Mouse (Mus musculus) neural tube, embryonic 14.5 days (tissue): ENCODE data around the gene Yeats4. TPM values are rescaled to one million over a fixed set of nuclear protein-coding genes. Genes with fewer than 3 reads are reported as not detected.
"Not testable (repeated sequence)": the region's sequence is repeated elsewhere in the genome, so short reads cannot be mapped to it uniquely, and the experiment has no call there.

ENCODE experiments used
- ATAC-seq: fragments of 200-750 bp; cut with Nextera tagmentation; 2 replicates; pipeline ENCODE4 v1.8.0; 2017; ENCODE audit warnings: low read depth, mild to moderate bottlenecking, moderate TSS enrichment, moderate library complexity
- H3K27ac ChIP-seq: fragments of 300-500 bp; sonication (generic); 2 replicates; pipeline ENCODE4 v1.5.1; 2014; ENCODE audit warnings: low read depth, mild to moderate bottlenecking, control low read depth, low read length, moderate library complexity, mixed read lengths
- H3K27me3 ChIP-seq: fragments of 300-500 bp; sonication (generic); 2 replicates; pipeline ENCODE4 v1.6.1; 2014; ENCODE audit warnings: low read length; ENCODE audit not compliant: control insufficient read depth, insufficient read depth
- H3K36me3 ChIP-seq: fragments of 300-500 bp; sonication (generic); 2 replicates; pipeline ENCODE4 v1.6.1; 2014; ENCODE audit warnings: low read length, mixed read lengths; ENCODE audit not compliant: control insufficient read depth, insufficient read depth
- H3K4me1 ChIP-seq: fragments of 300-500 bp; sonication (generic); 2 replicates; pipeline ENCODE4 v1.6.1; 2014; ENCODE audit warnings: low read length; ENCODE audit not compliant: control insufficient read depth, insufficient read depth
- H3K4me2 ChIP-seq: fragments of 300-500 bp; sonication (generic); 2 replicates; pipeline ENCODE4 v1.6.1; 2014; ENCODE audit warnings: mild to moderate bottlenecking, low read depth, low read length, control low read depth
- H3K4me3 ChIP-seq: fragments of 300-500 bp; sonication (generic); 2 replicates; pipeline ENCODE4 v1.5.1; 2014; ENCODE audit warnings: low read depth, low read length, control low read depth, mixed read lengths
- H3K9ac ChIP-seq: fragments of 300-500 bp; sonication (generic); replicated peaks from 2 replicates; pipeline ENCODE4 v1.6.1; 2014; ENCODE audit warnings: low read depth, mild to moderate bottlenecking, control low read depth, low read length, mixed read lengths
- H3K9me3 ChIP-seq: fragments of 300-500 bp; sonication (generic); 2 replicates; pipeline ENCODE4 v1.6.1; 2016; ENCODE audit warnings: low read length; ENCODE audit not compliant: control insufficient read depth
- whole genome bisulfite sequencing: fragments of 180-500 bp; shearing (Covaris S2); extraction: QIAGEN DNeasy Blood & Tissue Kit; methylation state at CpG from one replicate; pipeline ENCODE4 v1.1.7; 2014; 5-methylcytosine and 5-hydroxymethylcytosine counted together
- polyA plus RNA-seq: library from polyadenylated mRNA; unstranded; fragments of >200 nt; fragmentation: Nextera tagmentation; extraction: Ambion mirVana; gene quantifications from 2 replicates; pipeline ENCODE4 v1.2.1, GENCODE M21; 2014

The Yeats4 gene
- polyA plus RNA-seq, 1 experiment from 2014 or later, result 118 TPM

GRCm38 (mm10) chr10:117208787-117209186 lies 15.5 kb downstream of the Yeats4 start:
- not testable (repeated sequence) for H3K36me3 ChIP-seq, H3K9me3 ChIP-seq, H3K4me1 ChIP-seq, H3K4me3 ChIP-seq, H3K4me2 ChIP-seq, H3K27ac ChIP-seq, H3K27me3 ChIP-seq, H3K9ac ChIP-seq, ATAC-seq
- WGBS, result 95% methylated on average over 6 of the region's 6 CpGs

DNA sequence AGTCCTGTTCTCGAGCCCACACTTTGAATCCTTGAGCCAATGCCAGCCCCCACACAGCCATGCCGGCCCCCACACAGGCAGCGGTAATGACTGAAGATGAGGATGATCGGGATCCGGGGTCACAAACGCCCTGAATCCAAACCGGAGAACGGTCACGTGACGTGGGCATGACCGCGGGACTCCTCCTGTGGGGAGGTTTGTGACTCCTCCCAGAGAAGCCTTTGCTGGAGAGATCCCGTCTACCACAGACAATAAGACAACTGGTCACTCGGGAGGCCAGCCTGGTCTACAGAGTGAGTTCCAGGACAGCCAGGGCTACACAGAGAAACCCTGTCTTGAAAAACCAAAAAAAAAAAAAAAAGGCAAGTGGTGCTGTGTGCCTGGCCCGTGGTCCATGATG lies 16.1 kb downstream of the Yeats4 start:
- 67% methylated on average over 15 of the region's 15 CpGs for WGBS
- Histone ChIP-seq H3K4me3 (no peak overlapping the region), H3K9ac (no peak overlapping the region), H3K4me1 (no peaks in the 10 kb centered on the region), H3K4me2 (no peak overlapping the region), H3K27me3 (no peaks in the 10 kb centered on the region), H3K9me3 (no peaks in the 10 kb centered on the region), H3K36me3 (no peaks in the 10 kb centered on the region), H3K27ac (no peak overlapping the region)
- ATAC-seq, result no peak

DNA sequence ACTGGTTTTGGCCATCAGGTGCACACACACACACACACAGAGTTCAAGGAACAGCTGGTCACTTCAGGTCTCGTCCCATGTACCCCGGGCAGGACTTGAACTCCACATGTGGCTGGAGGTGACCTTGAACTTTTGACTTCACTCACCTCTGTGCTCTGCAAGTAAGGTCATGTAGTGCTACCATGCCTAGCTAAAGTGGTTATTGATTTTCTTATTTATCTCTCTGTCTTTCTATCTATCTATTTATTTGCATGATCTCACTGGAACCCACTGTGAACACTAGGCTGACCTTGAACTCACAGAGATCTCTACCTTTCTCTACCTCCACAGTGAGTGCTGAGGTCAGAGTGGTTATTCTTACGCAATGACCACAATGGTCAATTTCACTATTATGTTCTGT lies 18.2 kb downstream of the Yeats4 start:
- Histone ChIP-seq H3K4me2 (no peak overlapping the region), H3K27me3 (no peaks in the 10 kb centered on the region), H3K27ac (no peak overlapping the region), H3K9me3 (no peaks in the 10 kb centered on the region), H3K9ac (no peak overlapping the region), H3K4me1 (no peaks in the 10 kb centered on the region), H3K36me3 (no peaks in the 10 kb centered on the region), H3K4me3 (no peak overlapping the region)
- ATAC-seq, result no peak
- 93% methylated on average over 3 of the region's 3 CpGs for WGBS

DNA sequence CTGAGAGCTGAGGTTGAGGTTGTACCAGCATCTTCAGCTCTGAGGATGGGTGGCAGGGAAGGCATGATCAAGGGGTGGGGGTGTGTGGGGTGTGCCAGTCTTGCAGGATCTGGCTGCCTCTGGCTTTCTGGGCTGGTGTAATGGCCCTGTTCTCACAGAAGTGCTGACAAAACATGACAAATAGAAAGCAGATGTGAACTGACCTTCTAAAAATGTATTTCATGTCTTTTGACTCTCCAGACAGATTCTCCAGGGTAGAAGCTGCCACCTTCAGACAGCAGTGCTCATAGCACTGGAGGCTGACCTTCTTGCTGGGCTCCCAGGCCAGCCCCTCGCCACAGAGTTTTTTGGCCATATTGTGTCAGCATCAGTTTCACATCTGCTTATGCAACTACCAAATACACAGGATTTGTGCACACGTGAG lies 20.7 kb downstream of the Yeats4 start:
- Histone ChIP-seq H3K27ac (no peak overlapping the region), H3K36me3 (no peaks in the 10 kb centered on the region), H3K4me2 (no peak overlapping the region), H3K9ac (no peak overlapping the region), H3K4me1 (no peaks in the 10 kb centered on the region), H3K4me3 (no peak overlapping the region), H3K27me3 (no peaks in the 10 kb centered on the region), H3K9me3 (no peaks in the 10 kb centered on the region)
- WGBS, result 80% methylated on average over 2 of the region's 2 CpGs
- no peak for ATAC-seq

- Histone ChIP-seq H3K27ac (no peak overlapping the region), H3K9me3 (no peaks in the 10 kb centered on the region), H3K4me1 (no peaks in the 10 kb centered on the region), H3K4me3 (no peak overlapping the region), H3K27me3 (no peaks in the 10 kb centered on the region), H3K4me2 (no peak overlapping the region), H3K36me3 (no peaks in the 10 kb centered on the region), H3K9ac (no peak overlapping the region)
- WGBS, result 85% methylated on average over 17 of the region's 17 CpGs
- ATAC-seq, result no peak
Observed at GRCm38 (mm10) chr10:117202981-117203557, 21.2 kb downstream of the Yeats4 start.

DNA sequence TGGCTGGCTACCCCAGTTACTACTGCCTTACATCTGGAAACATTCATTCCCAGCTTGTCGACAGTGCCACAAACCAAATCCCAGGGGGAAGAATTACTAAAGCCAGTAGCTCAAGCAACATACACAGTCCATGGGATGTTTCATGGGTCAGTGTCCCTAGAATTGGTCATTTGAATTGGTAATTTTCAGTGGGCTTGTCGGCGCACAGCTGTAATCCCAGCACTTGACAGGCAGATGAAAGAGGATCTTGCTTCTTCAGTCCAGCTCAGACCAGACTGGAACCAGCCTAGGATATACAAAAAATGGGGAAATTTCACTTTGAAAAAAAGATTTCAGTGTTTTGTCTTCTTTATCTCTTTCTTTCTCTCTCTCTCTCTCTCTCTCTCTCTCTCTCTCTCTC lies 24.6 kb downstream of the Yeats4 start:
- no peaks in the 10 kb centered on the region for H3K27me3 ChIP-seq
- WGBS, result 52% methylated on average over 3 of the region's 3 CpGs
- H3K9me3 ChIP-seq, result no peaks in the 10 kb centered on the region
- ATAC-seq, result no peak
- no peak overlapping the region for H3K4me3 ChIP-seq
- no peaks in the 10 kb centered on the region for H3K4me1 ChIP-seq
- no peaks in the 10 kb centered on the region for H3K36me3 ChIP-seq
- H3K27ac ChIP-seq, result no peak overlapping the region
- no peak overlapping the region for H3K4me2 ChIP-seq
- no peak overlapping the region for H3K9ac ChIP-seq

DNA sequence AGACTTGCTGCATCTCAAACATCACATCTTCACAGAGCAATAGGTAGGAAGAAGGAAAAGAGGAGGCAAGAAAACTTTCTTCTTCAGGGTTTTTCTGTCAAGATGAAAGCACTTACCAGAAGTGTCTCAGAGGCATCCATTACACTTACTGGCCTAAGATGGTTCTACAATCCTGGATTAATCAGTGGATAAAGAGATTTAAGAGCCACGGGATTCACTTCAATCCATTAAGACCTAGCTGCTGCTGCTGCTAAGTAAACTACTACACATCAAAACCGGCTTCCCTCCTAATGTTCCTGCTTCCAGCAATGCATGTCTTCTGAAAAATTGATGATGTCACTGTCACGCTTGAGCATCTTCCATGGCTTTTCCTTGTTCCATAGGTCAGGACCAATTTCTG lies 27.6 kb downstream of the Yeats4 start:
- 77% methylated on average over 3 of the region's 3 CpGs for WGBS
- H3K27me3 ChIP-seq, result no peaks in the 10 kb centered on the region
- H3K4me3 ChIP-seq, result no peak overlapping the region
- no peaks in the 10 kb centered on the region for H3K9me3 ChIP-seq
- no peaks in the 10 kb centered on the region for H3K4me1 ChIP-seq
- no peak overlapping the region for H3K9ac ChIP-seq
- H3K4me2 ChIP-seq, result no peak overlapping the region
- no peak overlapping the region for H3K27ac ChIP-seq
- H3K36me3 ChIP-seq, result no peaks in the 10 kb centered on the region
- ATAC-seq, result no peak

- Histone ChIP-seq H3K4me2 (no peak overlapping the region), H3K4me1 (no peaks in the 10 kb centered on the region), H3K27me3 (no peaks in the 10 kb centered on the region), H3K9ac (no peak overlapping the region), H3K36me3 (no peaks in the 10 kb centered on the region), H3K4me3 (no peak overlapping the region), H3K27ac (no peak overlapping the region), H3K9me3 (no peaks in the 10 kb centered on the region)
- no peak for ATAC-seq
- 90% methylated on average over 4 of the region's 4 CpGs for WGBS
Observed at GRCm38 (mm10) chr10:117195748-117196147, 28.6 kb downstream of the Yeats4 start.

DNA sequence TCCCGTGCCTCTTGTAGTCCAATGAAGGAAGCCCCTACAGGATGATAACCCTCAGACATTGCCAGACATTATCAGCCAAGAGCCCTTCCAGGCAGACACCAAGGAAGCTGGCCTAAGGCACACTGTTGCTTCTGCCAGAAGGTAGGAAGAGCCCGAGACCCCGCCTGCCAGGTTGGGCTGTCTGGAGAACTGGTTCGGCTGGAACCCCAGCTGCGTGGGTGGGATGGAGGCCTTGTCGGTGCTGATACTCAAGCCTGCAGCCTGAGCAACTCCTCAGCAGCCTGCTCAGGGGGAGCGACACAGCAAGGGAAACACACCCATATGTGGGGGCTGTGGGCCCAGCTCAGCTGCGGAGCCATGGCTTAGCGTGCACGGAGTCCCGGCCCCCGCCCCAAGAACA lies 29.3 kb downstream of the Yeats4 start:
- H3K9ac ChIP-seq, result no peak overlapping the region

More for the DNA sequence above, 29.3 kb downstream of the Yeats4 start:
- WGBS, result 93% methylated on average over 12 of the region's 12 CpGs
- Histone ChIP-seq H3K4me3 (no peak overlapping the region), H3K4me2 (no peak overlapping the region), H3K4me1 (no peaks in the 10 kb centered on the region), H3K27me3 (no peaks in the 10 kb centered on the region), H3K36me3 (no peaks in the 10 kb centered on the region), H3K9me3 (no peaks in the 10 kb centered on the region), H3K27ac (no peak overlapping the region)
- no peak for ATAC-seq
